Mouse (Mus musculus): Measurements from ENCODE around the gene Eif4b.

Eif4b gene

GRCm38 (mm10) chr15:102102548-102103121 is 29.1 kb downstream of the Eif4b start:
- no peak for DNase-seq (ENCODE audit: low spot score)

- no peak for DNase-seq (ENCODE audit: low spot score)
These were observed 29.9 kb downstream of the Eif4b start for GRCm38 (mm10) chr15:102103371-102103946.

DNA sequence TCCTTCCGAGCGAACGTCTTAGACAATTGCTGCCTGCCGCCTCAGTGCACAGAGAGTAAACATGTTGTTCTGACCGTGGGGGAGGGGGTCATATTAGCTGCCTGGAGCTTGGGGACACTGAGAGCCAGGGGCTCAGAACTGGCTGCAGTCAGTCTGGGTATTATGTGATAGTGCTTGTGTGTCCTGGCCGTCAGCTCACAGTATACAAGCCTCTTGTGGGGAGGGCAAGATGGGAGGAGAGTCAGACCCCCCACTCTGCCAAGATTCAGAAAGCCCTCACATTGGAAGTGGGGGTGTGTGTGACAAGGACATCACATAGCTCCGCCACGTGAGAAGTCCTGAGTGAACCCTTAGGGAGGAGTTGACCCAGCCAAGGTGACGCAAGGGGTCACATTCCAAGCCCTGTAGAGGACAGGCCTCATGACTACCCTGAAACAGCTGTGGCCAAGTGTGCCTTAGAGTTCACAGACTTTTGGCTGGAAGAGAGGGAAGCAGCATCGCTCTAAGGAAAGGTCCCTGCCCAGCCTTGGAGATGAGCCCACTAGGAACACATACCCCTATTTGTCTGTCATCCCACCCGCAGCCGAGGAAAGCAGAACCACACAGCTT is 30.5 kb downstream of the Eif4b start:
- DNase-seq (ENCODE audit: low spot score): no peak

DNA sequence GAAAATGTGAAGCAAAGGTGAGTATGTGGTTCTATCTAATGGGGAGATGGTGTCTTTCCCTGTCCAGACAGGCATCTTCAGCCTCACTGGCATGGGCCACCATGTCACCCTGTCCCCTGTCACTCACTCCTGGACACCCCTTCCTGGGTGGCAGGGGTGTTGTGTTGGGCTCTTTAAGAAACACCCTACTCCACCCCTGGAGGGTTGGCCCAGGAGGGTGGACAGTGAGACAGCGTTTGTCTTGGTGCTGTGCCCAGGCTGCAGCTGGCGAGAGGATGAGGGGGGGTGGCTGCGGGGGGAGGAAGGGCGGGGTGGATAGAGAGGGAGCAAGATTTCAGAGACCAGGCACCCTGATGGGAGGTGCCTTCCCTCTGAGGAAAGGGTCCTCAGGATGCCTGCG is 31.8 kb downstream of the Eif4b start:
- DNase-seq (ENCODE audit: low spot score): no peak

- DNase-seq (ENCODE audit: low spot score): no peak
These were observed 32.5 kb downstream of the Eif4b start for GRCm38 (mm10) chr15:102105764-102106730.

DNA sequence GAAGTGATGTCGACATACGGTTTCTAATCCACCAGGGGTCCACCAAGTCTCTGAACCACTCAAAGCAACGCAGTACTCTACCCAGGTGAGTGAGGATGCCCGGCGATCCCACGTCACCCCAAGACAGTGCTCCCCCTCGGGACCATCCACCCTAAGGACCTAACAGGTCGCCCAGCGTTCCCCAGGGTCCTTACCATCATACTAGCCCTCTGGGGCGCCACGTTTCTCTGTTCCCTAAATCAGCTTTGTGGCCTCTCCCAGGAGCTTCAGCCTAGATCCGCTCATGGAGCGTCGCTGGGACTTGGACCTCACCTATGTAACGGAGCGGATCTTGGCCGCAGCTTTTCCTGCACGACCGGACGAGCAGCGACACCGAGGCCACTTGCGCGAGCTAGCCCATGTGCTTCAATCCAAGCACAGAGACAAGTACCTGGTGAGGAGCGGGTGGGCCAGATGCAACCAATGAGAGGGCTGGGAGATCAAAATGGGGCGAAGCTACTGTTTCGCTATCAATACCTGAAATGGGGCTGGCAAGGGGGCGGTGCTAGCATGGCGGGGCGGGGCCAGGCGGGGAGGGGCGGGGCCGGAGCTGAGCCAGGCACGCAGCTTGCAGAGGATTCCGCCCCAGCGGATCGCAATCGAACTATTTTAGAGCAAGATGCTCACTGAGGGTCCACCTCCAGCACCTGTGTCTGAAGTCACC is 33.3 kb downstream of the Eif4b start:
- no peak for DNase-seq (ENCODE audit: low spot score)

DNA sequence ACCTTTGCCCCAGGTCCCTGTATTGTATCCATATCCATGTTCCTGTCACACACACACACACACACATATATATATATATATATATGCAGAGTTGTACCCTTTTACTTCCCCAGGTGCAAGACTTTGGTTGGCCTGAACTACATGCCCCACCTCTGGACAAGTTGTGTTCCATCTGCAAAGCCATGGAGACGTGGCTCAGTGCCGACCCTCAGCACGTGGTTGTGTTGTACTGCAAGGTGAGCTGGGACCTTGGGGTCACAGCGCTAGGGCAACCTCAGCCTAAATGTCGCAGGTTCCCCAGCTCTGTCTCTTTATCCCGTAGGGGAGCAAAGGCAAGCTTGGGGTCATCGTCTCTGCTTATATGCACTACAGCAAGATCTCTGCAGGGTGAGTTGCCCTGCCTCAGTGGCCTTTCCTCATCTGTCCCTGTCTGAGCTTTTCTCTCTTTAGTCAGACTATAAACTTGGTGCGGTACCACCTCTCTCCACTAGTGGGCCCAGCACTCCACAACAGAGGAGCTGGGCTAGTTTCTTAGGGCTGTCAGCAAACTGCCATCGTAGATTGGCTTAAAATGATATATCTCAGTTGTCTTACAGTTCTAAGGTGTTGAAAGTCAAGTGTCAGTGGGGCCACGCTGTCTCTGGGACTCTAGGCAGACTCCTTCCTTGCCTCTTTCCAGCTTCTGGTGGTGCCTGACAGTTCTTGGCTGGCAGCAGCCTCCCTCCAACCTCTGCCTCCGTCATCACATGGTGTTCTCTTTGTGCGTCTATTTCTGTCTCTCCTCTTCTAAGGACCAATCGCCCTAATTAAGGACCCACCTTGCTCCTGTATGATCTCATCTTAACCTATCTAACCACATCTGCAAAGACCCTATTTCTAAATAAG is 34.4 kb downstream of the Eif4b start:
- DNase-seq (ENCODE audit: low spot score): peak; percentile 68

DNA sequence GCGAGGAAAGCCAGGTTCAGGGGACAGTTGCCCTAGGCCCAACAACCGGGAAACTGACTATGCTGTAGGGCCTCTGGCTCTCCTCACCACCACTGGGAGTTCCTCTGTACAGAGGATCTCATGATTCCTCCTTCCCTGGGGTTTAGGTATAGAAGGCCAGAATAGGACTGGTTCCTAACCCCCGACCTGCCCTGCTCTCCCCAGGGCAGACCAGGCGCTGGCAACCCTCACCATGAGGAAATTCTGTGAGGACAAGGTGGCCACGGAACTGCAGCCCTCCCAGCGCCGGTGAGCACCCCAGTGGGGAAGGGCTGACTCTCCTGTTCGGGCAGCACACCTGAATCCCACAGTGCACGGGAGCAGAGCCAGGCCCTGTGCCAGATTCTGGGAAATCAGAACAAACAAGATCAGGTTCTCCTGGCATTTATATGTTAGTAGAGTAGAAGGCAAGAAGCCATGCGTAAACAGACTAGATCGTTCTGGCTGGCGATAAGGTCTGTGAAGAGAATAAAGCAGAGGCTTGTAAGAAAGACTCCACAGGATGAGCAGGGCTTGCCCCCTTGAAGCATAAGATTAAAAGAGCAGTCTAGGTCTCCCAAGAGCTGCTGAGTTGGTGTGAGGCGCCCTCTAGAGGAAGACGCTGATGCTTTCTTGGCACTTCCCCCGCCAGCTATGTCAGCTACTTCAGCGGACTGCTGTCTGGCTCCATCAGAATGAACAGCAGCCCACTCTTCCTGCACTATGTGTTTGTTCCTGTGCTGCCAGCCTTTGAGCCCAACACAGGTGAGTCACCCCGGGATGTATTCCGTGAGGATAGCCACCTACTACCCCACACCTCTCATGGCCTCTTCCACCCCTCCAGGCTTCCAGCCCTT is 35.3 kb downstream of the Eif4b start:
- peak; percentile 67 for DNase-seq (ENCODE audit: low spot score)

GRCm38 (mm10) chr15:102110271-102110670 is 36.7 kb downstream of the Eif4b start:
- DNase-seq (ENCODE audit: low spot score): no peak

- DNase-seq (ENCODE audit: low spot score): no peak
These were observed 37.3 kb downstream of the Eif4b start for GRCm38 (mm10) chr15:102110701-102111494.

GRCm38 (mm10) chr15:102111495-102111829 is 37.9 kb downstream of the Eif4b start:
- DNase-seq (ENCODE audit: low spot score): no peak

DNA sequence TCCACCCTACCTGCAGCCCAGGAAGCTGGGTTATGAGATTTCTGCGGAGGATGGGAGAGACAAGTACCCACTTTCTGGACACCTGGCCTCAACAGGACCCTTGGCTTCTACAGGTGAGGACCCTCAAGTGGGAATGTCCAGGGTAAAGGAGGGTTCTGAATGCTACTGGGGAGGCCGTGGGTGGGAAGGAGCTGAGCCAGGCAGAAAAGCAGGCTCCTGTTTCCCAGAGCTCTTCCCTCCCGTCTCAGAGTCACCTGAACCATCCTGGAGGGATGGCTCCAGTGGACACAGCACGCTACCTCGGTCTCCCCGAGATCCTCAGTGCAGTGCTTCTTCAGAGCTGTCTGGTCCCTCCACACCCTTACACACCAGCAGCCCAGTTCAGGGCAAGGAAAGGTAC is 38.6 kb downstream of the Eif4b start:
- DNase-seq (ENCODE audit: low spot score): no peak

- DNase-seq (ENCODE audit: low spot score): no peak
These were observed 39.3 kb downstream of the Eif4b start for GRCm38 (mm10) chr15:102112827-102113226.

- DNase-seq (ENCODE audit: low spot score): no peak
These were observed 40.1 kb downstream of the Eif4b start for GRCm38 (mm10) chr15:102113674-102114073.

DNA sequence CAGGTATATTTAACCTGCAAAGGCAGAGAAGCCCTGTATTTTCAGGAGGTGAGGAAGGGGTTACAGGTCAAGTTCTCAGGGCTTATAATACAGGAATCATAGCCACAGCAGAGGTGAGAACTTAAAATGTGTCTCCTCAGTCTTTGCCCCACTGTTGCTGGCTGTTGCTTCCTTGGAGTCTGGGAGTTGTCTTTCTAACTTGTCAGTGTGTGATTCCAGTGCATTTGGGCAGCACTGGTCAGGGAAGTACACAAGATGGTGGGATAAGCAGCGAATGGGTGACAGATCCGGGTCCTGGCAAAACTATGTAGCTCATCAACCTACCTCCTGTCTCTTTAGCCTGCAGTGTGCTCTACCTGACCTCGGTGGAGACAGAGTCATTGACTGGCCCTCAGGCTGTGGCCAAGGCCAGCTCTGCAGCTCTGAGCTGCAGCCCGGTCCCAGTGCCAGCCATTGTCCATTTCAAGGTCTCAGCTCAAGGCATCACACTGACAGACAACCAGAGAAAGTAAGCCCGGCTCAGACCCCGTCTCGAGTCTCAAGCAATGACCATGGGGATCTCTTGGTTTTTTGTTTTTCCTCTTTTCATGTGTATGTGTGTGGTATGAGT is 41.2 kb downstream of the Eif4b start:
- DNase-seq (ENCODE audit: low spot score): no peak

DNA sequence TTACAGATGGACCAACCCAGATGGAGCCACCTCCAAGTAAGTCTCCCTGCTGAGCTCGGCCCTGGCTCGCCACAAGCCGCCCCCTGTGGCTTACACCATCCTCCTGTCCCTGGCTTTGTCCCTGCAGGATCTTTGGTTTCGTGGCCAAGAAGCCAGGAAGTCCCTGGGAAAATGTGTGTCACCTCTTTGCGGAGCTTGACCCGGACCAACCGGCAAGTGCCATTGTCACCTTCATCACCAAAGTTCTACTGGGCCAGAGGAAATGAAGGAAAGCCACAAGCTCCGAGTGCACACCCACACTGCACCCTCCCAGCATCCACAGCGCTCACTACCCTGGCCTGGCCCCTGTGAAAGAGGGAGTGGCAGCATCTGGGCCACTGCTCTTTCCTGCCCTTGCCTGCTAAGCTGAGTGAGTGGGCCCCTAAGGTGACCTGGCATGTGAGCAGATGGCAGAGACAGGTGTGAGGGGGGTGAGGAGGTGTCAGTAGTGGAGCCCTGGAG is 42.2 kb downstream of the Eif4b start:
- DNase-seq (ENCODE audit: low spot score): no peak

DNA sequence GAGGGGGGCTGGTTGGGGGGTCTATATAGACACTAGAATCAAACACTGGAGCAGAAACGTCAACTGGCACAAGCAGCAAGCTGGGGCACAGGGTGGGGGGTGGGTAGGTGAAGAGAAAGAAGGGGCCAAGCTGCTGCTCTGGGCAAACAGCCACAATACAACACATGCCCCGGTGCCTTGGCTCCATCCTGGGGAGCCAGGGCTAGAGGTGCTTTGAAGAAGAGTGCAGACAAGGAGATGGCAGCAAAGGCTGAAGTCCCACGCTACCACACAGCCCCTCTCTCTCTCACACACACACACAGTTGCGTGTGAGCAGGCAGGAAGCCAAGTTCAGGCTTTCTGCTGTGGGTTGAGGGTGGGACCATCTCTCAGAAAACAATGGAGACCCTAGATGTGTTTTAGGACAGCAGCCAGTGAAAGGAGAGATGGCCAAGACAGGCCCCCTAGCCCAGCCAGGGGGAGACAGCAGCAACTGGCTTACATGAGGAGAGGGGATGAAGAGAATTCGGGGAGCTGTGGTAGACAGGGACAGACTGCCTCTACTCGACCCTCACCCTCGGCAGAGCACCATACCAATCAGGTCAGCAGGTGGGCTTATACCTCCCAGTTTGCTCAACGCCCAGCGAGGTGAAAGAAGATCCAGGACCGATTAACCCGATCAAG is 43.3 kb downstream of the Eif4b start:
- no peak for DNase-seq (ENCODE audit: low spot score)

Data from c-Kit-positive CD71-positive TER-119-positive erythroid progenitor cells, embryonic 14.5 days (primary cell).